Mouse (Mus musculus) urinary bladder, postnatal 4 days (tissue): ENCODE measurements around the gene Pou6f1.
A peak's percentile ranks its signal among the peaks of the same experiment; 100 is the strongest.
"Not testable (repeated sequence)": the region's sequence is repeated elsewhere in the genome, so short reads cannot be mapped to it uniquely, and the experiment has no call there.

Experiments
- DNase-seq, 2 experiments: peaks; one replicate each; pipeline ENCODE4 v3.0.0; 2021 to 2022; ENCODE audit warnings: low spot score in 2 of 2

The Pou6f1 gene

DNA sequence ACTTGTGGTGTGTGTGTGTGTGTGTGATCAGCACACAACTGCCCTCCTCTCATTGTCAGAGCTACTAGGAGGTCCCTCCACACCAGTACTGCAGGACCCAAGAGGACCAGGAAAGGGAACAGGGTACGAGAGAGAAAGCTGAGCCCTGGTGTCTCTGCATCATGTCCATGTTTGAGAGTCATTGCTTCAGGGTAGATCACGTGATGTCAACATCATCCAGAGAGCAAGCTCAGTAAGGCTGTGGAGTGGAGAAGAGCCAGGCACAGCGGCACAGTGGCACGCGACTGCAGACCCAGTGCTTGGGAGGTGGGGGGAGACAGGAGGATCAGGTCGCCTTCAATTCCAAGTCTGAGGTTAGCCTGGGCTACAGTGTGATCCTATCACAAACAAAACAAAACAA lies 23.4 kb downstream of the Pou6f1 start:
- DNase-seq = no peak

DNA sequence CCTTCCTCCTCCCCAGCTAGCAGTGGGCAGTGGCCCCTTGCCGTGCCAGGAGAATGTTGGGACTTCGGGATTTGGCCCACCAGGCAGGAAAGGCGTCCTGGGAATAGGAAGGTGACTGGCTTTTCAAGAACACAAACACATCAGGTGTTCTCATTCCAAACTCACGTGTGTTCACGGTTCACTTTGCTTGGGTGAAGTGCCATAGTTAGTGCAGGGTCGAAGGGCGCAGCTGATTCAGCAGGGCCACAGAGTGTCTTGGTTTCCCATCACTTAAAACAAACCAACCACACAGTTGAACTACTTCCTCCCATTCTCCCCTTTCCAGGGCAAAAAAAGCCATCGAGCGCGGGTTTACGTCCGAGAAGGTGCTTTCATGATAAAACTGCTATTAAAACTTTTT lies 24.4 kb downstream of the Pou6f1 start:
- no peak for DNase-seq

DNA sequence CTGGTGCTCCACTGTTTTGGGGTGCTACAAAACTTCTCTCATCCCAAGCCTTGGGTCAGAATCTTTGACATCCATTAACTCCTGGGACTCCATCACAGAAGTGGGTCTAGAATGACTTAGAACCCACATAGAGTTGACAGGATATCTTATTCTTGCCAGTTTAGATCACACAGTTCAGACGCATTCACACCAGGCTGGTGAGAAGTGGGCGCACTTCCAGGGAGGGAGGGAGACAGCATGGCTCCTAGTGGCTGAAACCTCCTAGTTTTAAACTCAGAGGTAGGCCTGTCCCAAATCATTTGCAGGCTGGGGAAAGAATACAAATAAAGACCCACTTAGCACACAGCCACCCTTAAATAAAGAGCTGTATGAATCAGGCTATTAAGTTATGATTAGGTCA lies 25.4 kb downstream of the Pou6f1 start:
- DNase-seq = no peak

DNA sequence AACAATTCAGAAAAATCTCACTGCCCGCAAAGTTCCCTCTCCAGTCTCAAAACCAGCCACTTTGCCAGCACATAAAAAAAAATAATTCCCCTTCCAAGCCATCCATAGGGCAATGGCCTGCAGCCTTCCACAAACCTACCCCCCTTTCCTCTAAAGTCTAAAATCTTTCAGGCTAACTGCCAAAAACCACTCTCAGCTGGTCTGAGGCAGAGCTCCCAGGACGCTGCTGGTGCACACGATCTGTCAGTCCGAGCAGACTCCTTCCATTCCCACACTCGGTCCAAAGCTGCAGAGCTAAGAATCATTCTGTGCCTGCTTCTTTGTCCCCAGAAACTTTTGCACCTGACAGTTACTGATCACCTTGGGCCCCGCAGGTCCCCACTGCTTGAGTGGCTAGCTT lies 25.8 kb downstream of the Pou6f1 start:
- DNase-seq = no peak

DNA sequence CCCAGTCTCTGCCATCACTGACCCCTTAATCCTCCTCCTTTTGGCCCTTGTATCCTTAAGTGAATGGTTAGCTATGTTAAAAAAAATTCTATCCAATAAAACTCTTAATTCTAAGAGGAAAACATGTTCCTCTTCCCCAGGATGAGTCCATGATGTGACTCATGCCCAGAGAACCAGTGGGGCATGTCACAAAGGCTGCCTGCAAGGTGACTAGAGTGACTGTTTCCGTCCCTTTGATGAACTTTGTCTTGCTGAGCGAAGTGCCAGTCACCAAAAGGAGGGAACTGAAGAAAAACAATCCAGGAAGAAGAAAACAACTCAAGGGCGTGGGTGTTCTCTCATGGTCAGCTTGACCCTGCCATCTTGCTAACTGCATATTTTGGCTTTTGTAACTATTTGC lies 30.5 kb downstream of the Pou6f1 start:
- no peak for DNase-seq

DNA sequence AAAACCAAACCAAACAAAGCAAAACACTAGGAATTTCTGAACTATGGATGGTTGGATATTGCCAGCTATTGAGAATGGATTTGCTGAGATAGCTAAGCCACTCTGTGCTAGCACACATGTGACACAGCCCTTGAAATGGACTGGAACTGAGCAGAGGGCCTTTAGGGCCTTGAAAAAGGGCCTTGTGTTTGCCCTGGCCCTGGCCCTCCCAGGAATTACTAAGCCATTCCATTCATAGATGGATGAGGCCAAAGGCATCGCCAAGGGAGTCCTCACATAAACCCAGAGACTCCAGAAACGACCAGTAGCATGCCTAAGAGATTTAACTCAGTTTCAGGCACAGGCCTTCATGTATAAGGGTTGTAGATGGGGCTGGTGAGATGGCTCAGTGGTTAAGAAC lies 33.3 kb downstream of the Pou6f1 start:
- no peak for DNase-seq

DNA sequence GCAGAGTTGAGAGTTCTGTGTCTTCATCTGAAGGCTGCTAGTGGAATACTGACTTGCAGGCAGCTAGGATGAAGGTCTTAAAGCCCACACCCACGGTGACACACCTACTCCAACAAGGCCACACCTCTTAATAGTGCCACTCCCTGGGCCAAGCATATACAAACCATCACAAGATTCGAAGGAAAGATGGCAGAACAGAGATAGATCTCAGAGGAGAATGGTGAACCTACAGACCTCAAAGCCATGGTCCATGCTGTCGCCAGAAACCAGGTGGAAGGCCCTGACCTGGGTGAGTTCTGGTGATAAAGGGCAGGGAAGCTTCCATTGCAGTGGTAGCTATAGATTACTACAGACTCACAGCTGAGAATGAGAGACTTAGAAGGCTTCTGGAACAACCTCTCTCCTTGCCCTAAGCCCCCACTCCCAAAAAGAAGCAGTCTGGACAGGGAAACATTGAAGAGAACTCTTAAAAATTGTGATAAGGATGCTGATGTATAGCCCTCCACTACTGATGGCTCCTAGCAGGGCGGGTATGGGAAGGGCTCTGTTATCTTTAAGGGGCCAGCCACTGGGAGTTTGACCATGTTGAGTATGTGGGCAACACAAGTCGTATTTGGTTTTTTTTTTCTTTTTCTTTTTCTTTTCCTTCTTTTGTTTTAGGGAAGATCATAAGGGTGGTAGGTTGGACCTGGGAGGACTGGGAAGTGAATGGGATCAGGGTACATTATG lies 41.9 kb downstream of the Pou6f1 start:
- DNase-seq = no peak

DNA sequence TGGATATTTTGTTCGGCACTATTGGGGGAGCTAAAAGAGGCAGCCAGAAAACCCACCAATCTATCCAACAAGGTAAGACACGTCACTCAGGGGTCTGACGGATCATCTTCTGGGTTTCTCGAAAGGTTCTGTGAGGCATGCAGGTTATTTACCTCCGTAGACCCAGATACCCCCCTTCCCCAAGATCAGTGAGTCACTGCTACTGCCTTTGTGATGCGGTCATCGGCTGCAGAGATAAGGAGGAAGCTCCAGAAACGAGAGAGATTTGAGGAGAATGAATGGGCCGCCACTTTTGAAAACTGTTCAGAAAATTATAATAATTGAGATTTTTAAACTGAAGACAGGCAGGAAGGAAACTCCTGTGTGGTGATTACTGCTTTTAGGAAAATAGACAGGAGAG lies 43.4 kb downstream of the Pou6f1 start:
- no peak for DNase-seq

DNA sequence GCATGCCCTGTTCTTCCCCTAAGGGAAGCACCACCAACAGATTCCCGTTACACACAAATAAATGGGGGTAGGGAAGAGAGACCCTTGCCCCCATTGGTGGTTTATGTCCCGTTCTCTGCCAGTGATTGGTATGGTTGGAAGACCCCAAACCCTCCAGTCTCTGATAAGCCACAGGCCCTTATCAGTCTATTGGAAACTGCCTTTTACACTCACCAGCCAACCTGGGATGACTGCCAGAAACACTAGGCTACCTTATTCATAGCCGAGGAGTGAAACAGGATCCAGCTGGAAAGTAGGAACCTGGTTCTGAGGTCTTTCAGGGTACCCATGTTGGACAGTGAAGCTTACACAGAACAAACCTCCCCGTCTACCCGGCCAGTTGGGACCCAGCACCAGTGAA lies 43.8 kb downstream of the Pou6f1 start:
- no peak for DNase-seq

DNA sequence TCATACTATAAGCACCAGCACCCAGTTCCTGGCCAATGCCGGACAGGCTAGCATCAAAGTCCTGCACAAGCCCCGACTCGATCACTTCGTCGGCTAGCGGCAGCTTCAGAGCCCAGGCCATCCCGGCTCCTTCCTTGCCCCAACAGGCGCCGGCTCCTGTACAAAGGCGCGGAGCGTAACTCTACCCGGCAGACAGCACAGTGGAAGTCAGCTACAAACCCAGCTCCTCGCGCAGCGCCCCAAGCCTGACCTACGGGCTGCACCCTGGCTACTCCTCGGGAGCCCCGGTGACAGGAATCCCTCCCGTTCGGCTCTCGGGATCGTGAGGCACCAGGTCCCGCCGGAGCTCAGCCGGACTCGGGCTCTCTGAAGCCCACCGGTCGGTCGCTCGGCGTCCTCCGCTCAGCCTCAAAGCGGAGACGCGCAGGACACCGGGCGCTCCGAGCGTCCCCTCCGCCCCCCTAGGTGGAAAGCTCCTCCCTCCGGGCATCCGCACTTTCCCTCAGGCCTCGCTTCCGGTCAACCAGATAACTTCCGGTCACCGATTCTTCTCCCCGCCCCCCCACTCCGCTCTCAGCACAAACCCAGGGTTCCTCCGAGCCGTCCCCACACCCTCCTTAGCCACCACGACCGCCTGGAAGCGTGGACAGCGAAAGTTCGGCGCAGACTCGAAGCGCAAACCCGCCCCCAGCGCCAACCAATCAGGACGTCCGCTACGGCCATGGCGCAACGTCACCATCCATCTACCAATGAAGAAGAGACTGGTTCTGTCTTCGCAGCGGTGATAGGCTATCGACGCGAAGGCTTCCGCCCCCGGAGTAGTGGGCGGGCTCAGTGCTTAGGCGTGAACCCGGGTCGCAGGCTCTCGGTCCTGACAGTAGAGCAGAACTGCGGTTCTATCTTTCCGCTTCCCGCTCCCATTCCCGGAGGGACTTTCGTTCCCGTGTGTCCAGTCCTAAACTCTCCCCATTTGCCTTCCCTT lies 48.2 kb downstream of the Pou6f1 start, which contains the start of gene Tfcp2:
Tfcp2 (minus strand) TSS at position 683 of the 982 bp plus-strand sequence.
- DNase-seq = peak; percentile 98

DNA sequence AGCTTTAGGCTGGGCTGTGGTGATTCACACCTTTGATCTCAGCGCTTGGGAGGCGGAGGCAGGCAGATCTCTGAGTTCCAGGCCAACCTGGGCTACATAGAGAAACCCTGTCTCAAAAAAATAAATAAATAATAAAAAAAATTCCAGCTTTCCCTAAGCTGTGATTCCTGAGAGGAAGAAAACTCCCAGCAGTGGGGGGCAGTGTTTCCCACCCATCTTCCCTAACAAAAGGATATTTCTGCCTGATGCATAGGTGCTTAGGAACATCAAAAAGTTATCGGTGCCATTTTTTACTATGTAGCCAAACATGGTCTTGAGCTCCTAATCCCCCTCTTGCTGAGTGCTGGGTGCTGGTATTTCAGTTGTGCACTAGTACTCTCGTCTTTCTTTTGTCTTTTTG lies 49.5 kb downstream of the Pou6f1 start:
- DNase-seq = no peak

DNA sequence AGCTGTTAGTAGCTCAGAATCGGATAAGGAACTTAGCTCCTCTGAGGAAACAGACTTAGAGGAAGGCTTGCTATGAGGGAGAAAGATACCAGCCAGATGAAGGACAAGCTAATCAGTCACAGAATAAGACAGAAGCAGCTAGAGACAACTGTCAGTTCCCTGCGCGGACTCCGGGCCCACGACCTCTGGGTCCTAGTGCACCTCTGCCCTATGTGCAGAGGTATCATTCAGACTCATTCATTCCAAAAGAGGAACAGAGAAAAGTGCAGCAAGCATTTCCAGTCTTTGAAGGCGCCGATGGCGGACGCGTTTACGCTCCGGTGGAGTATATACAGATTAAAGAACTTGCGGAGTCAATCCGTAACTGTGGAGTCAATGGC lies 56.1 kb downstream of the Pou6f1 start:
- DNase-seq = not testable (repeated sequence)

DNA sequence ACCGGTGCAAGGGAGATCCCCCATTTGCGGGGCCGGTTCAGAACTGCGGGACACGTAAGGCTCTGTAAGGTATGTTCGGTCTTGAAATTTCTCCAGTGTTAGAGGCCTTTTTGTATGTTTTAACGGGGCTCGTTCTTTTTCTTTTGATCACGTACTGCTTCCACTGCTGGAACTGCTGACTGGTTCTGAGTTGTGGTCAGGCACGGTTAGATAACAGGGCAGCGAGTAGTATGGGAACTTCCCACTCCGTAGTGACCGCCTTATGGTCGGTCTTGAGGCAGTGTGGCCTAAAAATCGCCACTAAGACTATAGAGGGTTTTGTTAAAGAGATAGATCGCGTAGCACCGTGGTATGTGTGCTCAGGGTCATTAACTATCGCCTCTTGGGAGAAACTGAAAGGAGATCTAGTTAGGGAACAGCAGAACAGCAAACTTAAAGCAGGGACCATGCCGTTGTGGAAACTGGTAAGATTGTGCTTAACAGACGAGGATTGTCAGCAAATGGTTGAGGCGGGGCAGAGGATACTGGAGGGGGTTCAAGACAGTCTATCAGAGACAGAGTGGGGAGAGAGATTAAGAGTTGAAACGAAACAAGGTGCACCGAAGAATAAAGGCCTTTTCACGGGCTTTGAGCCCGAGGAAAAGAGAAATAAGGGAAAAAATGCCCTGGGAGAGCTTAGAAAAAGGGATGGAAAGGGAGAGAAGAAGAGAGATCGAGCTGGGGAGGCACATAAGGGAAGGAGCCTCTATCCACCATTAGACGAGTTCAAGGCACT lies 56.7 kb downstream of the Pou6f1 start:
- not testable (repeated sequence) for DNase-seq

DNA sequence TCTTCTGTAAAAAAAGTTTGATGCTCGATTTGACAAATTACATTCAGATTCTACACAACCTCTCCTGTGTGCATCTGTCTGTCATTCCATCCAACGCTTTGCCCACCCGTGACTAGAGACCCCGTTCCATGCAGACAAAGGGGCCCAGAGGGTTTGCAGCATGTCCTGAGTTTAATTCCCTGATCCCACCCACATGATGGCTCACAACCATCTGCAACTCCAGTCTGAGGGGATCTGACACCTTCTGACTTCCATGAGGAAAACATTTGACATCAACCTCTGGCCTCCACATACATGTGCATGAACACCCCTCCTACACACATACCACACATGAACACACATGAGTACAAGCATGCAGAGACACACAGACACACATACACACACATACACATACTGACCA lies 58.4 kb downstream of the Pou6f1 start:
- no peak for DNase-seq

DNA sequence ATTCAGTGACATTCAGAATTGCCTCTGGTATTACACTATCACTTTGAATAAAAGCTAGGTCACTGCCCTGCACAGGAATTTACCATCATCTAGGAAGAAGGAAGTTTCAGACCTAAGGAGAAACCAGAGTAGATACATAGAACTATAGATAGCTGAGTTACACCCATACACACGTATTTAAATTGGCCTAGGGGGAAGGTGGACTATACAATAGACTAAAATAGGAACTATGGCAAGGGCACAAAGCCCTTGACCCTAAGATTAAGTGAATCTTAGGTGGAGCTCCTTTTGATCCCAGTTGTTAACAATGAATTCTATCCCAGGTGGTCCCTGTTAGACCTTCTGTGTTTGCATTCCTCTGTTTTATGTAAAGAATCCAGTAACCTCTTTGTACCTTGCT lies 58.8 kb downstream of the Pou6f1 start:
- DNase-seq = not testable (repeated sequence)

DNA sequence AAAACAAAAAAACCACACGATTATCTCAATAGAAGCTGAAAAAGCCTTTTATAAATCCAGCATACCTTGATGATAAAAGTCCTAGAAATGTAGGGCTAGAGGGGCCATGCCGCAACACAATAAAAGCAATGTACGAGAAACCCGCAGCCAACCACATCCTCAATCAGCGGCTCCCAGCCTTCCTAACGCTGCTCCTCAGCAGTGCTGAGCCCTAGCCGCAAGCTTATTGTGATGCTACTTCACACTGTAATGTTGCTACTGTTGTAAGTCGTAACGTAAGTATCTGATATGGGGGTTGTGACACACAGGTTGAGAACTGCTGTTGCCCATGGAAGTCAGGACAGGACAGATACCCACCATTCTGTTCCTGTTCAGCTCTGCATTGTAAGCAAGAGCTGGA lies 60.4 kb downstream of the Pou6f1 start:
- no peak for DNase-seq

DNA sequence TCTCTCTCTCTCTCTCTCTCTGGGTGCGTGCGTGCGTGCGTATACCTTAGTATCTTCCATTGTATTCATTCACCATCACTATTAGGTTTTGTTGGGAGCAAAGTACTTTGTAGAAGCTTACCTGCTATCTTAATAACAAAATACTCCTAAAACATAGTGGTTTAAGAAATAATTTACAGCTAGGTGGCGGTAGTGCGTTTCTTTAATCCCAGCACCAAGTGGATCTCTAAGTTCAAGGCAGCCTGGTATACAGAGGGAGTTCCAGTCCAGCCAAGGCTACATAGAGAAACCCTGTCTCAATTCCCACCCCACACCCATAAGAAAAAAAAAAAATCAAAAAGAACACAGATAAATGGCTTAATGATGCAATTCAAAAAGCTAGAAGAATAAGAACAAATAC lies 61.9 kb downstream of the Pou6f1 start:
- no peak for DNase-seq

DNA sequence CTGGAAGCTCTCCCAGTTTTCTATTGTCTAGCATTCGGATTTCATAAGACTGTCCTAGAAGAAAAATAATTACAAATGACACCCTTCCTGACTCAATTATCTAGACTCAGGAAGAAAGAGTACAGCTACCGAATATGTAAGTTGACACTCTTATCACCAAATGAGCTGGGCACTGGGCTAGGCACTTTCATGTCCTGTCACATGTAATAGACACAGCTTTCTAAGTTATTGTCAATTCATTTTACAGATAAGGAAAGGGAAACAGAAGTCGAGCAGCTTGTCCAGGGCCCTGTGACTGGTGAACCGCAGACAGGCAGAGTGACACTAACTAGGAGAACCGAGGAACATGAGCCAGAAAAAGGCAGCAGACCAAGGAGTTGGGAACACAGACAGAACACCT lies 71.9 kb downstream of the Pou6f1 start:
- no peak for DNase-seq

DNA sequence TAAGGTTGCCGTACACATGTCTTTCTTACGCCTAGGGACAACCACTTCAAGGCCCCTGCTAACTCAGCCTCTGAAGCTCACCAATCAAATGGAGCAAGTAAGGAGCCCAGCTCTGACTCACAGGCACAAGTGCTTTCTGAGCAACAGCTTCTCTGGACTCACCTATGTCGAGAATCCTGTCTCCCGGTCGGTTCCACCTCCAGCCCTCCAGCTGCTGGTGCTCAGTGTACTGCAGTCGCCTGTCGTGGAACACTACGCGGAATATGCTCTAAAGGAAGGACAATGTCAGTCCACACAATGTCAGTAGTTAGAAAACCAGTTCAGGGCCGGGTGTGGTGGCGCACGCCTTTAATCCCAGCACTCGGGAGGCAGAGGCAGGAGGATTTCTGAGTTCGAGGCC lies 74.4 kb downstream of the Pou6f1 start:
- DNase-seq = no peak
